Mouse (Mus musculus): ENCODE results near the gene Rad23a.

- TF ChIP-seq CTCF (IDR thresholded peaks at IDR 0.05; ENCODE audit: low read depth), result no peak
- TF ChIP-seq EP300 (optimal IDR thresholded peaks at IDR 0.05), result no peak
Measured at GRCm38 (mm10) chr8:84792429-84792947, 48.0 kb downstream of the Rad23a start.

Data from stomach, postnatal 0 days (tissue).